Mouse (Mus musculus): ENCODE data around the gene Dgkd. TPM values are rescaled to one million over a fixed set of nuclear protein-coding genes. Genes with fewer than 3 reads are reported as not detected.

Gene Dgkd
- total RNA-seq, 2 experiments from 2014 or later = 35.1 to 46.8 TPM

GRCm38 (mm10) chr1:87881726-87882125 lies 28.6 kb downstream of the Dgkd start:
- DNase-seq = no peak

GRCm38 (mm10) chr1:87882554-87882953 lies 29.5 kb downstream of the Dgkd start:
- no peak for DNase-seq

GRCm38 (mm10) chr1:87890960-87891359 lies 37.9 kb downstream of the Dgkd start:
- DNase-seq = no peak

- DNase-seq = no peak
These were observed 38.5 kb downstream of the Dgkd start for GRCm38 (mm10) chr1:87891634-87892033.

GRCm38 (mm10) chr1:87892499-87892898 lies 39.4 kb downstream of the Dgkd start:
- no peak for DNase-seq

GRCm38 (mm10) chr1:87893414-87893813 lies 40.3 kb downstream of the Dgkd start:
- DNase-seq = no peak

GRCm38 (mm10) chr1:87896921-87897320 lies 43.8 kb downstream of the Dgkd start:
- DNase-seq = no peak

GRCm38 (mm10) chr1:87899701-87900100 lies 46.6 kb downstream of the Dgkd start:
- no peak for DNase-seq

- peak; percentile 75 to 83 for DNase-seq
These were observed 47.9 kb downstream of the Dgkd start for GRCm38 (mm10) chr1:87900979-87901378.

GRCm38 (mm10) chr1:87902186-87902585 lies 49.1 kb downstream of the Dgkd start:
- DNase-seq = no peak

GRCm38 (mm10) chr1:87906361-87906956 lies 53.4 kb downstream of the Dgkd start:
- peak; percentile 22 to 41 for DNase-seq

GRCm38 (mm10) chr1:87908006-87908405 lies 54.9 kb downstream of the Dgkd start:
- no peak for DNase-seq

- DNase-seq = no peak
These were observed 55.6 kb downstream of the Dgkd start for GRCm38 (mm10) chr1:87908736-87909135.

GRCm38 (mm10) chr1:87909565-87909964 lies 56.5 kb downstream of the Dgkd start:
- DNase-seq = peak in 1 of 2 experiments; percentile 15

GRCm38 (mm10) chr1:87910428-87910827 lies 57.3 kb downstream of the Dgkd start:
- DNase-seq = no peak

GRCm38 (mm10) chr1:87913356-87913755 lies 60.3 kb downstream of the Dgkd start:
- DNase-seq = no peak

GRCm38 (mm10) chr1:87917361-87917760 lies 64.3 kb downstream of the Dgkd start:
- no peak for DNase-seq

GRCm38 (mm10) chr1:87918061-87918460 lies 65.0 kb downstream of the Dgkd start:
- no peak for DNase-seq

GRCm38 (mm10) chr1:87920056-87920614 lies 67.0 kb downstream of the Dgkd start:
- no peak for DNase-seq

- DNase-seq = peak; percentile 56 to 82
These were observed 69.6 kb downstream of the Dgkd start for GRCm38 (mm10) chr1:87922666-87923065.

- no peak for DNase-seq
These were observed 71.8 kb downstream of the Dgkd start for GRCm38 (mm10) chr1:87924888-87925287.

GRCm38 (mm10) chr1:87929730-87930129 lies 76.6 kb downstream of the Dgkd start:
- DNase-seq = no peak

GRCm38 (mm10) chr1:87933051-87933450 lies 80.0 kb downstream of the Dgkd start:
- peak; percentile 25 to 42 for DNase-seq

GRCm38 (mm10) chr1:87935095-87935494 lies 82.0 kb downstream of the Dgkd start:
- DNase-seq = no peak

Data from heart, adult 18-20 months (tissue).